Mouse (Mus musculus) G1E-ER4 (cell line): ENCODE data around the gene Carnmt1. TPM values are rescaled to one million over a fixed set of nuclear protein-coding genes. Genes with fewer than 3 reads are reported as not detected.

Source experiments
- GATA1 ChIP-seq: IDR thresholded peaks from one replicate; pipeline ENCODE4 v1.8.0; 2012; ENCODE audit warnings: low read length, inconsistent platforms
- polyA plus RNA-seq: library from polyadenylated mRNA; stranded (reverse); fragments of >175 nt; gene quantifications from 2 replicates; pipeline ENCODE4 v1.2.3, GENCODE M21; 2012

The Carnmt1 gene
- polyA plus RNA-seq, 1 experiment: 26.6 TPM

DNA sequence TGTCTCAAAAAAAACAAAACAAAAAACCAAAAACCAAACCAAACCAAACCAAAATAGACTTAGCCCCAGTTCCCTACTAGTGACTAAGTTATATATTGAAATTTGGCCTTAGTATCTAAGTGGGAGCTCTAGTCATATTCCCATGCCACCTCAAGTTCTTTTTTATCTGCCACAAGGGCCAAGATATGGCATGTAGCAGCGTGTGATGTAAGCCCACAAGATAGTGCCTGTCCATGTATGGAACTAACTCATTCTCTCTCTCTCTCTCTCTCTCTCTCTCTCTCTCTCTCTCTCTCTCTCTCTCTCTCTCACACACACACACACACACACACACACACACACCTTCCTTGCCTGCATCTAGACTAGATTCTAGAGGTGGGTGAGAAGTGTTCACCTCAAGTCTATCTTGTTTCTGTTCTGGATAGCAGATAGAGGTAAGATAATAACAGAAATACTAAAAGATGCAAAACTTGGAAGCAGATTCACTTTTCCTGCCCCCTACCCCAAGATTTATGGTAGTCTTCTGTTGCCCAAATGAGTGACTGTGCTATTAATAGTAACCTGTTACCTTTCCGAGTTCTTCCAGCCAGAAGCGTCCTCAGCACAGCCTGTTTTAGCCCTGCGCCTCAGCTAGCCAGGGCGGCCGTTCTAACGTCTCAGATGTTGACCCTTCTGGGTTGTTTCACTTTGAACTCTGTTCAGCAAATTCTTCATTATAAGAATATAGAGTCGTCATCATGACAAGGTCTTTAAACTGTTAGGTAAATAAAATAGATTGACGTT, 22.6 kb upstream of the Carnmt1 start:
- TF ChIP-seq GATA1: no peak

- no peak for TF ChIP-seq GATA1
Observed at GRCm38 (mm10) chr19:18648558-18648945, 22.0 kb upstream of the Carnmt1 start.

- TF ChIP-seq GATA1: peak; percentile 65
Observed at GRCm38 (mm10) chr19:18649955-18650354, 20.6 kb upstream of the Carnmt1 start.

- no peak for TF ChIP-seq GATA1
Observed at GRCm38 (mm10) chr19:18650473-18650872, 20.1 kb upstream of the Carnmt1 start.

DNA sequence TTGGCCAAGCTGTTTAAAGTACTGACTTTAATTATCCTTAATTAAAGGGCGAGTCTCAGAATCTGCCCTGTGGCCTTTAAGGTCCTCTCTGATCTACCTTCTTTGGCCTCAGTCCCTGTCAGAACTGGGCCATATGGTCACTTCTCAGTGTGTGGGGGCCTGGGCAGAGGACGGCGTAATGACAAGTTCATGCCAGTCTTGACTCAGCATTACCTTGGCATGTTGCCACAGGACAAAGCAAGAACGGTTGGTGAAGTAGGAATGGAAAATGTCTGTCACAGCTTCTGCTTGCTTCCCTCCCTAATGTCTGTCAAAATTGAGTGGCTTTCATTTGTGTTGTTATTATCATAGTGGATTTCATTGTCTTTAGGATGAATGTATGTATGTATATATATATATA, 18.0 kb upstream of the Carnmt1 start:
- TF ChIP-seq GATA1: no peak

GRCm38 (mm10) chr19:18653058-18653457, 17.5 kb upstream of the Carnmt1 start:
- TF ChIP-seq GATA1: no peak

DNA sequence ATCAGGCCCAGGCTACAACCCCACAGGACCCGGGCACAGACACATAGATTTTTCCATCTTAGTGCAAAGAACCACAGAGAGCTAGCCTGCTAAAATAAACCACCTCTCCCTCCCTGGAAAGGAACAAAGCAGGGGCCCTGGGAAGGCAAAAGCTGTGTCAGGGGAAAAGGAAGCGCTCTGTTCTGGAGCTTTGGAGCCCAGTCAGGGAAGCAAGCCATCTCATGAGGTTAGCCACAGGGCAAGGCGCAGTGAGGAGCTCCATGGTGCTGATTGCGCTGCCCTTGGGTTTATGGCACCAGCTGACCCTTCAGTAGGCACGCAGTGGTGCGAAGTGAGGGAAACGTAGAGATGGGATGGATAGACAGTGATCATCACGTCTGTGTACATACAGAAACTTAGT, 16.2 kb upstream of the Carnmt1 start:
- TF ChIP-seq GATA1: no peak

DNA sequence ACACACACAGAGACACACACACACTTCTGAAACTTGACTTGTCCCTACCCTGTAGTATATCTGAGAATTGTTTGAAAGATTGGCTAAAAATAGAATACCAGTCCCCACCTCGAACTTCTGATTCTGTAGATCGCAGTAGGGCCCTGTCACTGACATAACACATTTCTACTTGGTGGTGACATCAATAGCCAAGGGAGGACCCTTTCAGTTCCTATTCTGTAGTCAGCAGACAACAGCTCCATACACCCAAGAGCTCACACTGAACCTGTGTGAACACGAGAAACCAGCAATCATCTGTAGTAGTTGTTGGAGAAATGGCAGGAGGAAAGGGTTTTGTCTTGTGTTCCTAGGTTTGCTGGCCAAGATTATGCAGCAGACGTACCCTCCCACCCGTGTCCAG, 15.6 kb upstream of the Carnmt1 start:
- no peak for TF ChIP-seq GATA1

DNA sequence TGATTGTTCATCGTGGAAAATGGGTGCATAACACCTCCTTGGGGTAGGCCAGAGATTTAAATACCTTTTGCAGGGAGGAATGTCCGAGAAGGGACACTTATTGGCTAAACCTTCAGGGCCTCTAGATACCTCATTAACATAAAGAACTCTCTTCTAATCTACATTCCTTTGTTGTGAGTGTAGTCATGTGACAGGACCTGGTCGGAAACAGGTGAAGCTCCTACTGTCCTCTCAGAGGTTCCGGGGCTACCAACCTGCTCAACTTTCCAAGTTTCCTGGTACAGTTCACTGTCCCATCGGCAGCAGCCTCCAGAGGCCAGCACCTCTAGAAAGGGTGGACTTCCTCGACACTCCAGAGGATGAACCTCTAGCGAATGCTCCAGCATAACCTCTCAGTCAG, 14.6 kb upstream of the Carnmt1 start:
- no peak for TF ChIP-seq GATA1

DNA sequence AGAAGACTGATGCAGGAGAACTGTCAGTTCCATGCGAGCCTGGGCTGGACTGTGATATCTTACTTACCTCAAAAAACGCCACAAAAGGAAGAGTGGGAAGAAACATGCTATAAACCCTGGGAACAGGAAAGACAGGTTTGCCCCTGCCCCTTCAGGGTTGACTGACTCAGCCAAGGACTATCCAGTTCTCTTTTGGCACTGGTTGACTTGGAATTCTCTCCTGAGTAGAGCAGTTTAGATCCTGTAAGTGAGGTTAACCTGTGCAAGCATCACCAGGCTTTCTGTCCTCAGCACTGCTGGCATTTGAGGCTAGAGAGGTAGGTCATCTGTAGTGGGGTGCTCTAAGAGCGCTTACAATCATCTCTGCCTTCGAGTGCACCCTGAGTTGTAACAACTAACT, 12.1 kb upstream of the Carnmt1 start:
- TF ChIP-seq GATA1: no peak

DNA sequence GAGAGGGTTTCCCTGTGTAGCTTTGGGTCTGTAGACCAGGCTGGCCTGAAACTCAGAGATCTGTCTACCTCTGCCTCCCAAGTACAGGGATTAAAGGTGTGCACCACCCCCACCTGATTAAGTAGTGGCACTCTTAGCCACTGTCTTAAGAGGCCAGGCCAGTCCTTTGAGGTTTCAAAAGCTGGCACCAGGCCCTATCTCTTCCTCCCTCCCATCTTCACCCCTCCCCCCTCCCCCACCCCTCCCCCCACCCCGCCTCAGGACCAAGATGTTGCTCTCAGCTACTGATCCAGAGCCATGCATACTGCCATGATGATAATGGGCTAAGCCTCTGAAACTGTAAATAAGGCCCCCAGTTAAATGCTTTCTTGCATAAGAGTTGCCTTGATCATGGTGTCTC, 11.2 kb upstream of the Carnmt1 start:
- no peak for TF ChIP-seq GATA1

- no peak for TF ChIP-seq GATA1
Observed at GRCm38 (mm10) chr19:18660466-18660865, 10.1 kb upstream of the Carnmt1 start.

DNA sequence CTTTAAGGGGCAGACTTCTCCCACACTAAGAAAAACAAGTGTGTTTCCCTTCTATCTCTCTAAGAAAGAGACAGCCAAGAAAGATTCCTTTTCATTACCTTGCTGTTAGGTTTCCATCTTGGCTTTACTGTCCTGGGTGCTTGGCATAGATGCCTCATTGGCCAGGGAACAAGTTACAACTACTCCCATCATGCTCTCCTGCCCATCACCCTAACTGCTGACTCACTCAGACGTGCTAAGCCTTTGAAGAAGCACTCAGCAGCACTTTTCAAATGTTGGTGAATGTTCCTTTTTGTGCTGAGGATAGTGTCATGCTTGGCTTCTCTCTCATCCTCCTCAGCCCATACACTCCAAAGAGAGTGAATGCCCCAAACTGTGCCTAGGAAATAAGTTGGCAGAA, 8.9 kb upstream of the Carnmt1 start:
- TF ChIP-seq GATA1: no peak

DNA sequence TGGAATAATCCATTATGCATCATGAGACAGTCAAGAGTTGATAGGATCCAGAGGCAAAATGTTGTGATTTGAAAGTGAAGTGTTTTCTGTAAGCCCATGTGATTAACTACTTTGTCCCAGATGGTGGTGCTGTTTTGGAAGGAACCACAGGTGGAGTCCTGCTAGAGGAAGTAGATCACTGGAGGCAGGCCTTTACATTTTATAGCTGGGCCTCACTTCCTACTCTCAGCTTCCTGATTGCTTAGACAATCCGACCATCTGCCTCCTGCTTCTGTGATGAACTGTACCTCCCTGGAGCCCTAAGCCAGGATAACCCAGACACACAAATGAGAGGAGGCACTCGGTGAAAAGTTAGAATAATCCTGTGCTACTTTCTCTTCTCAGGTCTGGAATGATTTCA, 6.7 kb upstream of the Carnmt1 start:
- TF ChIP-seq GATA1: no peak

- TF ChIP-seq GATA1: no peak
Observed at GRCm38 (mm10) chr19:18666966-18667365, 3.6 kb upstream of the Carnmt1 start.

- no peak for TF ChIP-seq GATA1
Observed at GRCm38 (mm10) chr19:18669551-18669950, 1.0 kb upstream of the Carnmt1 start.

DNA sequence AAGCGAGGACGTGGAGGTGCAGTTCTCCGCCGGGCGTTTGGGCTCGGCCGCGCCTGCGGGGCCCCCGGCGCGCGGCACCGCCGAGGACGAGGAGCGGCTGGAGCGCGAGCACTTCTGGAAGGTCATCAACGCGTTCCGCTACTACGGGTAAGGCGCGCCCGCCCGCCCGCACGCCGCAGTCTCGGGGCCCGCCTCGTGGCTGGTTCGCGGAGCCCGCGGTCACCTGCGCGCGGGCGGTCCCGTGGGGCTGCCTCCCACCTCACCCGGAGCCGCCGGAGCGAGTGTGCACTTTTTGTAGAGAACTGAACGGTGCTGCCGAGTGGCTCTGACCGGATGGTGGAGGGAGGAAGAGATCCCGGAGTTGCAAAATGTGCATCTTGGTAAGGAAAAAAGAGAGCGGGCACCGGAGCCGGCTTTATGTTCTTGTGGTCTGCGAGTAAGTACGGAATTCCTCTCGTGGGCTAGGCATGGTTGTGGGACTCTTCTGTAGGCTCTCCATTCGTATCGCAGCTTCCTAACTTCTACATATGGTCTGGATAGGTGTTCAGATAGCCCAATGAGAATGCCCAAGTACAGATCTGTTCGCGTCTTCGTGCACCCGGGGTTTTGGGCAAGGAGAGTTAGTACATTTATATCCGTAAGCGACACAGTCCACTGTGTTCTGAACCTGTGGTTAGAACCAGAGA, 635 bp downstream of the Carnmt1 start:
- no peak for TF ChIP-seq GATA1

GRCm38 (mm10) chr19:18672498-18672897, 1.9 kb downstream of the Carnmt1 start:
- no peak for TF ChIP-seq GATA1
